Mouse (Mus musculus) cerebellum, adult 2 months (tissue): ENCODE results near the gene N4bp2.

ENCODE experiments used
- CTCF ChIP-seq: fragments of 200-500 bp; IDR thresholded peaks from 2 replicates; pipeline ENCODE4 v1.5.1; 2011; ENCODE audit warnings: low read depth, mild to moderate bottlenecking, control low read depth, low read length, moderate library complexity, borderline replicate concordance; ENCODE audit not compliant: insufficient read depth
- POLR2A ChIP-seq: fragments of 200-500 bp; IDR thresholded peaks from 2 replicates; pipeline ENCODE4 v1.6.1; 2011; ENCODE audit warnings: low read length, control low read depth, borderline replicate concordance; ENCODE audit not compliant: insufficient read depth

- TF ChIP-seq CTCF (no peak), POLR2A (no peak)
These were observed 11.3 kb upstream of the N4bp2 start for GRCm38 (mm10) chr5:65752021-65752420.
